Mouse (Mus musculus): ENCODE measurements around the gene Cep95.

DNA sequence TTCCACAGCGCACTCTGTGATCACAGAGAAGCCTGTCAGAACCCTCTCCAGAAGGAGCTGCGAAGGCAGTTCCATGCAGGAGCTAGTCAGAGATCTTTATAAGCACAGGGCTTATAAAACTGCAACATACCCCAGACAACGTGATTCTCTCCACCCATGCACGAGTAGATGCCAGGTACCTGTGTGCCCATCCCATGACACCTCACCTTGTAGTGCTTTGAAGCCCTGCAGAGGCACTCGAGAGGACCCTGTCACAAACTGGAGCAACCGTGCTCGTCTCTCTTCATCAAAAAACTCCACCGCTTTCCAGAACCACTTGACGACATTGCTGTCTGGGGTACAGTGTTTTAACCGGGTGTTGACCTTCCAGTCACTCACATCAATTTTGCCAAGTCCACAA, 35.4 kb downstream of the Cep95 start:
- no peak for TF ChIP-seq CTCF (IDR thresholded peaks at IDR 0.05)
- TF ChIP-seq EP300 (IDR thresholded peaks at IDR 0.05; ENCODE audit: insufficient read depth, low read depth, low read length) = no peak
- TF ChIP-seq POLR2A (IDR thresholded peaks at IDR 0.05; ENCODE audit: insufficient read depth, low read depth, low read length) = no peak
